Mouse (Mus musculus) gastrocnemius, postnatal 4 days (tissue): ENCODE results near the gene Paics. TPM values are rescaled to one million over a fixed set of nuclear protein-coding genes. Genes with fewer than 3 reads are reported as not detected.
"Not testable (repeated sequence)": the region's sequence is repeated elsewhere in the genome, so short reads cannot be mapped to it uniquely, and the experiment has no call there.

Source experiments
- DNase-seq, 2 experiments: peaks; one replicate each; pipeline ENCODE4 v3.0.0; 2021 to 2022; ENCODE audit warnings: low spot score in 2 of 2, mixed read lengths in 2 of 2
- long read RNA-seq, 2 experiments: library from polyadenylated mRNA; stranded (forward); transcript quantifications; one replicate each; pipeline ENCODE4 v2.0.0; 2021
- total RNA-seq, 2 experiments: library from RNA; stranded (reverse); gene quantifications; 2 replicates each; pipeline ENCODE4 v1.2.3; 2021

Paics gene
- total RNA-seq = 100 to 1,000 TPM; 150 to 154 TPM
- long read RNA-seq, experiment 1, transcript Paics-202 (10 exons, 1,862 nt) = minor isoform, 8 of 175 reads
- long read RNA-seq, experiment 1, transcript Paics-203 (10 exons, 2,345 nt) = minor isoform, 6 of 175 reads
- long read RNA-seq, experiment 1, transcript Paics-201 (9 exons, 2,482 nt) = major isoform, 145 of 175 reads
- long read RNA-seq, experiment 1, partial matches to known transcripts = 11 of 175 reads
- long read RNA-seq, experiment 1, other reads (novel, unspliced or antisense) = 5 of 175 reads
- long read RNA-seq, experiment 2, transcript Paics-202 (10 exons, 1,862 nt) = minor isoform, 15 of 219 reads
- long read RNA-seq, experiment 2, transcript Paics-201 (9 exons, 2,482 nt) = major isoform, 151 of 219 reads
- long read RNA-seq, experiment 2, transcript Paics-203 (10 exons, 2,345 nt) = minor isoform, 12 of 219 reads
- long read RNA-seq, experiment 2, partial matches to known transcripts = 22 of 219 reads
- long read RNA-seq, experiment 2, other reads (novel, unspliced or antisense) = 16 of 219 reads

- peak; percentile 96 to 99 for DNase-seq
These were observed at the start of gene Paics, which contains the start of gene Ppat for GRCm38 (mm10) chr5:76951106-76952027. Paics (plus strand) TSS chr5:76951307. Ppat (minus strand) TSS chr5:76951578.

- DNase-seq = no peak
These were observed 49.0 kb upstream of the Paics start for GRCm38 (mm10) chr5:76902131-76902530.

- no peak for DNase-seq
These were observed 46.2 kb upstream of the Paics start for GRCm38 (mm10) chr5:76904713-76905404.

GRCm38 (mm10) chr5:76905405-76906154, 45.5 kb upstream of the Paics start, which contains the start of gene Aasdh:
Aasdh (minus strand) TSS chr5:76905514.
- peak; percentile 96 for DNase-seq

GRCm38 (mm10) chr5:76906155-76906499, 45.0 kb upstream of the Paics start:
- no peak for DNase-seq

GRCm38 (mm10) chr5:76910807-76911206, 40.3 kb upstream of the Paics start:
- no peak for DNase-seq

GRCm38 (mm10) chr5:76912522-76912921, 38.6 kb upstream of the Paics start:
- DNase-seq = not testable (repeated sequence)

GRCm38 (mm10) chr5:76922833-76923232, 28.3 kb upstream of the Paics start:
- DNase-seq = no peak

GRCm38 (mm10) chr5:76923428-76923827, 27.7 kb upstream of the Paics start:
- DNase-seq = peak; percentile 59 to 74

GRCm38 (mm10) chr5:76924296-76924695, 26.8 kb upstream of the Paics start:
- no peak for DNase-seq

- DNase-seq = no peak
These were observed 22.8 kb upstream of the Paics start for GRCm38 (mm10) chr5:76928124-76928832.

GRCm38 (mm10) chr5:76929180-76929877, 21.8 kb upstream of the Paics start:
- DNase-seq = no peak

GRCm38 (mm10) chr5:76939717-76940116, 11.4 kb upstream of the Paics start:
- DNase-seq = no peak

GRCm38 (mm10) chr5:76941975-76942374, 9.1 kb upstream of the Paics start:
- no peak for DNase-seq

- DNase-seq = no peak
These were observed 8.6 kb upstream of the Paics start for GRCm38 (mm10) chr5:76942505-76942904.

GRCm38 (mm10) chr5:76944965-76945677, 6.0 kb upstream of the Paics start:
- no peak for DNase-seq

- no peak for DNase-seq
These were observed 5.5 kb upstream of the Paics start for GRCm38 (mm10) chr5:76945678-76946033.

GRCm38 (mm10) chr5:76947142-76947541, 4.0 kb upstream of the Paics start:
- DNase-seq = no peak
